Mouse (Mus musculus): ENCODE measurements around the gene Olfr1315-ps1. TPM values are rescaled to one million over a fixed set of nuclear protein-coding genes. Genes with fewer than 3 reads are reported as not detected.

The Olfr1315-ps1 gene
- not detected for polyA plus RNA-seq (2017; shearing (Covaris generic))

GRCm38 (mm10) chr2:112115340-112115739 lies at the start of gene Olfr1315-ps1:
TSS of gene Olfr1315-ps1 (minus strand) at chr2:112115440.

GRCm38 (mm10) chr2:112153898-112154297 lies 38.7 kb upstream of the Olfr1315-ps1 start, which contains the start of gene Olfr1318:
TSS of gene Olfr1318 (plus strand) at chr2:112154198.

GRCm38 (mm10) chr2:112140029-112140428 lies 24.8 kb upstream of the Olfr1315-ps1 start, which contains the start of gene Olfr1317:
TSS of gene Olfr1317 (plus strand) at chr2:112140329.

GRCm38 (mm10) chr2:112134877-112135276 lies 19.6 kb upstream of the Olfr1315-ps1 start, which contains the start of gene Olfr1316:
TSS of gene Olfr1316 (minus strand) at chr2:112134977.

GRCm38 (mm10) chr2:112096681-112097080 lies 18.6 kb downstream of the Olfr1315-ps1 start, which contains the start of gene Olfr1314:
TSS of gene Olfr1314 (minus strand) at chr2:112096781.

GRCm38 (mm10) chr2:112077743-112078142 lies 37.5 kb downstream of the Olfr1315-ps1 start, which contains the start of gene Olfr1313:
TSS of gene Olfr1313 (minus strand) at chr2:112077843.

Other genes with a start within 250 kb of the Olfr1315-ps1 start
- gene Olfr1305, start 238.3 kb downstream of the Olfr1315-ps1 start, polyA plus RNA-seq (2017; shearing (Covaris generic)), result not detected
- gene Olfr1306, start 199.2 kb downstream of the Olfr1315-ps1 start, polyA plus RNA-seq (2017; shearing (Covaris generic)), result not detected
- 0.04 TPM for gene Olfr1307, start 166.0 kb downstream of the Olfr1315-ps1 start, polyA plus RNA-seq (2017; shearing (Covaris generic))
- not detected for gene Olfr1308, start 150.5 kb downstream of the Olfr1315-ps1 start, polyA plus RNA-seq (2017; shearing (Covaris generic))
- not detected for gene Olfr1309, start 125.2 kb downstream of the Olfr1315-ps1 start, polyA plus RNA-seq (2017; shearing (Covaris generic))
- gene Olfr1310, start 102.7 kb downstream of the Olfr1315-ps1 start, polyA plus RNA-seq (2017; shearing (Covaris generic)), result not detected
- not detected for gene Olfr1311, start 91.0 kb downstream of the Olfr1315-ps1 start, polyA plus RNA-seq (2017; shearing (Covaris generic))
- not detected for gene Olfr1312, start 65.2 kb downstream of the Olfr1315-ps1 start, polyA plus RNA-seq (2017; shearing (Covaris generic))
- gene Olfr1313, start 37.6 kb downstream of the Olfr1315-ps1 start, polyA plus RNA-seq (2017; shearing (Covaris generic)), result not detected
- not detected for gene Olfr1314, start 18.7 kb downstream of the Olfr1315-ps1 start, polyA plus RNA-seq (2017; shearing (Covaris generic))
- not detected for gene Olfr1316, start 19.5 kb upstream of the Olfr1315-ps1 start, polyA plus RNA-seq (2017; shearing (Covaris generic))
- gene Olfr1317, start 24.9 kb upstream of the Olfr1315-ps1 start, polyA plus RNA-seq (2017; shearing (Covaris generic)), result not detected
- not detected for gene Olfr1318, start 38.8 kb upstream of the Olfr1315-ps1 start, polyA plus RNA-seq (2017; shearing (Covaris generic))
- gene Lpcat4, start 124.0 kb upstream of the Olfr1315-ps1 start, polyA plus RNA-seq (2017; shearing (Covaris generic)), result 95.5 TPM
- gene Nutm1, start 143.9 kb upstream of the Olfr1315-ps1 start, polyA plus RNA-seq (2017; shearing (Covaris generic)), result 0.06 TPM
- gene Nop10, start 146.5 kb upstream of the Olfr1315-ps1 start, polyA plus RNA-seq (2017; shearing (Covaris generic)), result 155 TPM
- 86.8 TPM for gene Slc12a6, start 150.4 kb upstream of the Olfr1315-ps1 start, polyA plus RNA-seq (2017; shearing (Covaris generic))
- not detected for gene Gm21985, start 150.9 kb upstream of the Olfr1315-ps1 start, polyA plus RNA-seq (2017; shearing (Covaris generic))